Mouse (Mus musculus) ES-E14 (cell line): ENCODE results near the gene Prkch. TPM values are rescaled to one million over a fixed set of nuclear protein-coding genes. Genes with fewer than 3 reads are reported as not detected.

Experiments
- DNase-seq: peaks from one replicate; pipeline ENCODE4 v3.0.0-alpha.2; 2013; ENCODE audit warnings: low read depth, low spot score
- H3K27ac ChIP-seq: 2 replicates; pipeline ENCODE4 v1.5.1; 2012; ENCODE audit warnings: low read depth, mild to moderate bottlenecking, low read length, moderate library complexity, mixed read lengths; ENCODE audit not compliant: poor library complexity, insufficient read depth, severe bottlenecking
- H3K36me3 ChIP-seq: 2 replicates; pipeline ENCODE4 v1.6.1; 2012; ENCODE audit warnings: mild to moderate bottlenecking, low read length, moderate library complexity, mixed read lengths; ENCODE audit not compliant: control insufficient read depth, poor library complexity, insufficient read depth, severe bottlenecking
- H3K4me1 ChIP-seq, 2 experiments: fragments of 150-350 bp in 1 of 2; sonication (generic) in 1 of 2; 2 replicates each; pipeline ENCODE4 v1.6.1; 2012; ENCODE audit warnings: low read length in 2 of 2, mild to moderate bottlenecking in 1 of 2, mixed read lengths in 1 of 2; ENCODE audit not compliant: control insufficient read depth in 2 of 2, insufficient read depth in 2 of 2, poor library complexity in 1 of 2
- H3K4me3 ChIP-seq, 2 experiments: fragments of 150-350 bp in 1 of 2; sonication (generic) in 1 of 2; 2 replicates each; pipeline ENCODE4 v1.5.1; 2012; ENCODE audit warnings: low read length in 2 of 2, low read depth in 1 of 2, mild to moderate bottlenecking in 1 of 2, mixed read lengths in 1 of 2; ENCODE audit not compliant: insufficient read depth in 1 of 2, poor library complexity in 1 of 2, severe bottlenecking in 1 of 2
- H3K9ac ChIP-seq: 2 replicates; pipeline ENCODE4 v1.6.1; 2012; ENCODE audit warnings: low read depth, mild to moderate bottlenecking, low read length, mixed read lengths; ENCODE audit not compliant: poor library complexity, insufficient read depth, severe bottlenecking
- H3K9me3 ChIP-seq: fragments of 150-350 bp; sonication (generic); 2 replicates; pipeline ENCODE4 v1.6.1; 2012; ENCODE audit warnings: low read depth, mild to moderate bottlenecking, low read length; ENCODE audit not compliant: control insufficient read depth, insufficient read depth
- CHD2 ChIP-seq: IDR thresholded peaks from 2 replicates; pipeline ENCODE4 v1.6.1; 2014; ENCODE audit warnings: mild to moderate bottlenecking, low read depth, low read length, inconsistent platforms
- HCFC1 ChIP-seq: IDR thresholded peaks from 2 replicates; pipeline ENCODE4 v1.6.1; 2012; ENCODE audit warnings: low read length, inconsistent platforms, borderline replicate concordance; ENCODE audit not compliant: insufficient read depth
- MAFK ChIP-seq: IDR thresholded peaks from 2 replicates; pipeline ENCODE4 v1.6.1; 2014; ENCODE audit warnings: mild to moderate bottlenecking, low read depth, low read length, inconsistent platforms; ENCODE audit not compliant: insufficient read depth
- ZC3H11A ChIP-seq: IDR thresholded peaks from 2 replicates; pipeline ENCODE4 v1.6.1; 2012; ENCODE audit warnings: low read depth, mild to moderate bottlenecking, inconsistent platforms, low read length, borderline replicate concordance
- ZNF384 ChIP-seq: IDR thresholded peaks from 2 replicates; pipeline ENCODE4 v1.6.1; 2012; ENCODE audit warnings: low read depth, low read length, inconsistent platforms
- in situ Hi-C, 2 experiments: fragments of 600-800 bp; cut with MboI; formaldehyde crosslinking; loops; one replicate each; pipeline ENCODE4 v1.15.1; 2025; ENCODE audit warnings: low sequenced_read_pairs in 2 of 2, inconsistent platforms in 1 of 2; ENCODE audit not compliant: unreplicated experiment in 2 of 2
- total RNA-seq: library from RNA; depleted of rRNA; stranded (reverse); fragments of 300-350 nt; gene quantifications from 2 replicates; pipeline ENCODE4 v1.2.3, GENCODE M21; 2012

Gene Prkch
- total RNA-seq, 1 experiment: 2.8 TPM

GRCm38 (mm10) chr12:73585241-73585801 lies 725 bp downstream of the Prkch start:
- in situ Hi-C loops: no loop called here
- no peak overlapping the region for H3K27ac ChIP-seq
- DNase-seq: no peak

GRCm38 (mm10) chr12:73585850-73586249 lies 1.3 kb downstream of the Prkch start:
- DNase-seq: no peak
- Histone ChIP-seq H3K27ac (no peak overlapping the region), H3K9ac (no peak overlapping the region; the same call in 1 of the 2 replicates), H3K4me1 (peaks cover 0 to 6% of the 10 kb centered on the region in 2 experiments; a peak in 1 of 4 replicates), H3K36me3 (no peaks in the 10 kb centered on the region), H3K4me3 (peak overlapping the region in 1 of 2 experiments; percentile 76; a peak in 2 of 4 replicates), H3K9me3 (no peaks in the 10 kb centered on the region)
- in situ Hi-C loops: no loop called here
- TF ChIP-seq HCFC1 (no peak), ZC3H11A (no peak), MAFK (no peak)

More at GRCm38 (mm10) chr12:73585241-73585801, 725 bp downstream of the Prkch start:
- no peaks in the 10 kb centered on the region for H3K9me3 ChIP-seq
- H3K36me3 ChIP-seq: no peaks in the 10 kb centered on the region
- peak overlapping the region; percentile 52 for H3K9ac ChIP-seq
- H3K4me3 ChIP-seq: peak overlapping the region; percentile 73 to 76
- peaks cover 0 to 6% of the 10 kb centered on the region in 2 experiments; a peak in 1 of 4 replicates for H3K4me1 ChIP-seq
- TF ChIP-seq MAFK: no peak
- TF ChIP-seq ZNF384: no peak
- TF ChIP-seq ZC3H11A: no peak
- TF ChIP-seq HCFC1: no peak
- TF ChIP-seq CHD2: no peak

- DNase-seq: no peak
- Histone ChIP-seq H3K27ac (no peak overlapping the region), H3K4me3 (no peak overlapping the region), H3K9ac (no peak overlapping the region), H3K36me3 (no peaks in the 10 kb centered on the region), H3K4me1 (peaks cover 0 to 6% of the 10 kb centered on the region in 2 experiments; a peak in 1 of 4 replicates), H3K9me3 (no peaks in the 10 kb centered on the region)
- in situ Hi-C loops: no loop called here
- TF ChIP-seq CHD2 (no peak), ZNF384 (no peak), ZC3H11A (no peak), MAFK (no peak), HCFC1 (no peak)
These were observed 2.7 kb downstream of the Prkch start for GRCm38 (mm10) chr12:73587262-73587661.

- H3K27ac ChIP-seq: no peak overlapping the region
- H3K9ac ChIP-seq: no peak overlapping the region
- peaks cover 0 to 2% of the 10 kb centered on the region in 2 experiments; a peak in 1 of 4 replicates for H3K4me1 ChIP-seq
- in situ Hi-C loops: no loop called here
- DNase-seq: no peak
- H3K36me3 ChIP-seq: no peaks in the 10 kb centered on the region
- no peak overlapping the region for H3K4me3 ChIP-seq
- TF ChIP-seq ZNF384 (no peak), ZC3H11A (no peak), HCFC1 (no peak), MAFK (no peak), CHD2 (no peak)
- no peaks in the 10 kb centered on the region for H3K9me3 ChIP-seq
These were observed 6.2 kb downstream of the Prkch start for GRCm38 (mm10) chr12:73590627-73591276.

- no peak for DNase-seq
These were observed 7.0 kb downstream of the Prkch start for GRCm38 (mm10) chr12:73591625-73592024.

More at GRCm38 (mm10) chr12:73591625-73592024, 7.0 kb downstream of the Prkch start:
- in situ Hi-C loops: no loop called here
- H3K4me3 ChIP-seq: no peak overlapping the region
- no peak overlapping the region for H3K27ac ChIP-seq
- no peak overlapping the region for H3K9ac ChIP-seq
- H3K9me3 ChIP-seq: no peaks in the 10 kb centered on the region
- TF ChIP-seq CHD2 (no peak), MAFK (no peak), ZNF384 (no peak), ZC3H11A (no peak), HCFC1 (no peak)
- H3K36me3 ChIP-seq: no peaks in the 10 kb centered on the region
- no peaks in the 10 kb centered on the region for H3K4me1 ChIP-seq
